Mouse (Mus musculus) spleen, adult 12 weeks (tissue): ENCODE measurements around the gene Pdzd2.

Experiments
- DNase-seq: peaks from one replicate; pipeline ENCODE4 v3.0.0; 2022; ENCODE audit warnings: low spot score

Gene Pdzd2

GRCm38 (mm10) chr15:12732613-12733012 is 7.1 kb downstream of the Pdzd2 start:
- DNase-seq, result no peak

DNA sequence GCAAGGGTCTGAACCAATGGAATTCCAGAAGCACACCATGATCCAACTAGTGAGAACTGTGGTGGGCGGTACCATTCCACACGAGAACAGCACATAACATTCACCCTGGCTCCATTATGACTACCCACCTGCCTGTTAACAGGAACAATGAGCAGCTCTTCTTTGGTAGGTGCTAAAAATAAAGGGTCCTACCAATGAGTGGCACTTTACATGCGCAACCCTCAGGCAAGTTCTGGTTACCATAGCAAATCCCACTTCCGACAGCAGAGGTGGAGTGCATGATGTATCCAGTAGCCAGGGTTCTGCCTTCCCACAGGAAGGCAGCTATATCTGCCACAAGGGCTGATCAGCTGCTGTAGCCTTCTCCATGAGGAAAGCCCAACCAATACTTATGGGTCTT is 11.3 kb downstream of the Pdzd2 start:
- no peak for DNase-seq

DNA sequence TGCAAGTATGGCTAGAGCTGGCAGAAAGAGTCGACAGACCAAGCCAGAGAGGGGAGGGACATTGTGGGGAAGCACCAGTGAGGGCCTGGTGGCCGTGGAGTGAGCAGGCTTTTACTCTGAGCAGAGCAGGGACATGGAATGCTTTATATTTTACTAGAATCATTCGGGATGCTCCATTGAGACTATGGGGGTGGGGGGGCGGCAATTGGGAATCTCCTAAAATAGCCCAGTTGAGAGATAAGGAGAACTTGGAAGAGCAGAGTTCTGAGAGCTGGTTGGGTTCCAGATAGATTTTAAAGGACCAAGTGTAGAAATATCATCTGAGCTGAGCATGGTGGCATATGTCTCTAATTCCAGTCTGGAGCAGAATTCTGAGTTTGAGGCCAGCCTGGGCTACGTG is 14.5 kb downstream of the Pdzd2 start:
- no peak for DNase-seq

DNA sequence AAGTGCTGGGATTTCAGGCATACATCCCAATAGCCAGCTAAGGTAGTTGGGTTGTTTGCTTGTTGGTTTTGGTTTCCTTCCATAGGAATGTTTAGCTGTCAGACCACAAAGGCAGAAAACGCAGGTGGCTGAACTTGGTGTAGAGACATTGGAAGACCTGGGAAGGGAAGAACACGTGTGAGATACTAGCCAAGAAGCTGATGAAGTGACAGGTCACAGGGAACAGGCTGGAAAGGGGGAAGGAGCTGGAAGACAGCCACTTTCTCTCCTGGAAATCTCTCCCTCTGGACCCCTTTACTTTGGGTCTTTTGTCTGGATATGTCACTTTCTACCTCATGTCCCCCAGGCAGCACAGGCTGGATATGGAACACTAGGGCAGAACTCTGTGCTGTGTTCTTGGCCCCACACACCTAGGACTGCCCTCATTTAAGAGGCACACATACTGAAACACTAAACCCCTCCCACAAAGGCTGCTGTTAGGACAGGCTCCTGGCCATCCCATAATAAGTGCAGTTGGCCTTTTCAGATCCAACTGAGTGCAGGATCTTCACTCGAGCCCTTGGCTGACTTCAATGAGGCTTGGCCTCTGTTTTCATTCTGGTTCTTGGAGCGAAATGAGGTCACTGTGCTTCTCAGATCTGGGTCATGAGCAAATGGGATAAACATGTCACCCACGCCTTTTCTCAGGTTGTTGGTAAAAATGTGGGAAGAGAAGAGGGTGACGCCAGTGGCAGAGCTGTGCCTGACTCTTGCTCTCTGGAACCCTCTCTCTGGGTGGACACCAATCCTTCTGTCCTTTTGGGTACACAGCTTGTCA is 17.8 kb downstream of the Pdzd2 start:
- DNase-seq, result no peak

DNA sequence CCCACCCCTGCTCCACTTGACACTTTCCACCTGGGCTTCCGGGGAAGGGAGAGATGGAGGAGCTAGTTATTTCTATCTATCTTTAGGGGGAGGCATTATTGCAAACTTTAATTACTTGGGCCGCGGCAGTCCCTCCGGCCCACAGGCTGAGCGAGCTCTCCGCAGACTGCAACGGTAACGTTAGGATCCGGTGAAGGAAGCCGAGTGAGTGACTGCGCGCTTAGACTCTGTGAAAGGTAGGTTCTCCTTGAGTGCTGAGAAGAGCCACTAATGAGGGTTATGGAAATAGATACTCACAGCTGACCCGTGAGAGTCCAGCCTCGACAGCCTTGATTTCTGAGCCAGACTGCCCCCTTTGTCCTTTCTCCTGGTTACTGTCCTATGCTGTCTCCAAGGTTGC is 20.9 kb downstream of the Pdzd2 start:
- DNase-seq, result no peak

DNA sequence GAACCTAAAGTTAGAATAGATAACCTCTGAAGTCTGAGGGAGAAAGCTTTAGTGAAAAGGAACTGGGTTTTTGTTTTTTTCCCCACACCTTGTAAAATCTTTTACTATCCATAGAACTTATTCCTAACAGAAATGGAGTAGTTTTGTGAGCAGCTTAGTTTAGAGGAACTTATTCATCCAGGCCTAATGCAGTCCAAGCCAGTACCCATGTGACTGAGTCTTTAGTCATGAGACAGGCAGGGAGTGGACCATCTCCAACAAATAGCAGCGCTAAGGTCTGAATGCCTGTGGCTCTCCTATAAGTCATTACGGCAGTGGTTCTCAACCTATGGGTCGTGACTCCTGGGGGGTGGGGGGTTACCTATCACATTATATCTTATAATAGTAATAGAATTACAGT is 22.3 kb downstream of the Pdzd2 start:
- DNase-seq, result no peak

- no peak for DNase-seq
Measured at GRCm38 (mm10) chr15:12716881-12717280, 22.8 kb downstream of the Pdzd2 start.

GRCm38 (mm10) chr15:12714322-12714721 is 25.4 kb downstream of the Pdzd2 start:
- DNase-seq, result no peak

DNA sequence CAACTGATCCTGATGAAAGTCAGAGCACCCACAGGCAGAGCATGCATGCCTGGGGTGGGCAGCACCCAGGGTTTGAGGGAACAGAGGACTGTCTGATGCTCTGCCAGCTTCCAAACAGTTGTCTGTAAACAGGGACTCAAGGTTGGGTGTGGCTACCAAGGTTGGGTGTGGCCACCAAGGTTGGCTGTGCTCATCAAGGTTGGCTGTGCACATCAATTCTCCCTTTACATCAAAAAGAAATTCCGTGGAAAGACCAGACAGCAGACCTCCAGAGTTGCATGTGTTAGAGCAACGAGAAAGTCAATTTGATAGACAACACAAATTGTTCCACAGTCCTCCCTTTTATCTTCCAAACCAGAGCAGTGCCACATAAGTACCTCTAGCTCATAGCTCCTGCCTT is 26.5 kb downstream of the Pdzd2 start:
- no peak for DNase-seq

DNA sequence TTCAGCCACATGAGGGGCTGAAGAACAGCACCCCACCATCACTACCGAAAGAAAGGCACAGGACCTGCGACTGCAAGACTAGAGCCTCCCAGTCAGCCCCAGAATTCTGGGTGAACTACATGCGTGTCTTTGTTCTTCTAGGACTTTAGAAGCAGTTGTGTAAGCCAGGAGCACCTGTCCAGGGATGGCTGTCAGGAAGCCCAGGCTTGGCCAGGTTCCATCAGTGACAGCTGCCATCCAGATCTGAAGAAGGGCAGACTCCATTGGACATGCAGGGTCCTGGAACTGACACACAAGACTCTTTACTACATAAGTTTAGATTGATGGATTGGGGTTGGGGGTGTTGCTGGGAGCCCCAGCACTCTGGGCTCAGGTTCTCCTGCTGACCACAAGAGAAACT is 29.7 kb downstream of the Pdzd2 start:
- no peak for DNase-seq

DNA sequence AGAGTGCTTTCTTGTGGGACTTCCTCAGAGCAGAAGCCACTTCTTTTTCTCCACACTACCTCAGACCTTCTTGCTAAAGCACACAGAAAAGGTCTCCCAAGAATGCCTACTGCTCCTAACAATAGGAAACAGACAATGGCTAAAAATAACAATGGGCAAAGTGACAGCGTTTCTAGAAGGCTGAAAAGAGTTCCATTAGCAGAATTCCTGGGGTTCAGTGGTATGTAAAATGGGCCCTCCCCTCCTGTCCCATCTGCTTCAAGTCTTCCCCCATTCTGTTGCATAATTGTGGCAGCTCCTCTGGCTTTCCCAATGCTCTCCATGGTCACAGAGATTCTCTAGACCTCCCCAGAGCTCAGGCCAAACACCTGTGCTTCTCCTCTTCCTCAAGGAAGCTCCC is 31.4 kb downstream of the Pdzd2 start:
- DNase-seq, result no peak

GRCm38 (mm10) chr15:12706902-12707301 is 32.8 kb downstream of the Pdzd2 start:
- no peak for DNase-seq

- no peak for DNase-seq
Measured at GRCm38 (mm10) chr15:12700367-12700766, 39.4 kb downstream of the Pdzd2 start.

DNA sequence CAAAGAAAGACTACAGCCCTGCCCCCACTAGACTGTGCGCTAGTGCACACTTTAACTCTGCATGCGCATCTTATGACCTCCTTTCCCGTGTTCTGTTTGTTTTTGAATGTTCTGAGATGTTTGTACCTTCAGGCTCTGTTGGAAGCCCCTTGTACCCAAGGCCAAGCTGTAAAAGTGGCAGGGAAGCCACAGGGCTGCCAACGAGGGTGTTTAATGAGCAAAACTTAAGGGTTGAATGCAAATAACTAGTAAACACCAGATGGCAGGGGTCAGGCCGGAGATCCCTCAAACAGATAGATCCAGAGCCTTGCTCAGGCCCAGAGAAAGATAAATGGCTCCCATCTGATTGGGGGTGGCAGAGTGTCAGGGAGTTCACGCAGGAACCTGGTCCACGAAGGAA is 42.0 kb downstream of the Pdzd2 start:
- DNase-seq, result no peak

GRCm38 (mm10) chr15:12696889-12697288 is 42.8 kb downstream of the Pdzd2 start:
- DNase-seq, result no peak

DNA sequence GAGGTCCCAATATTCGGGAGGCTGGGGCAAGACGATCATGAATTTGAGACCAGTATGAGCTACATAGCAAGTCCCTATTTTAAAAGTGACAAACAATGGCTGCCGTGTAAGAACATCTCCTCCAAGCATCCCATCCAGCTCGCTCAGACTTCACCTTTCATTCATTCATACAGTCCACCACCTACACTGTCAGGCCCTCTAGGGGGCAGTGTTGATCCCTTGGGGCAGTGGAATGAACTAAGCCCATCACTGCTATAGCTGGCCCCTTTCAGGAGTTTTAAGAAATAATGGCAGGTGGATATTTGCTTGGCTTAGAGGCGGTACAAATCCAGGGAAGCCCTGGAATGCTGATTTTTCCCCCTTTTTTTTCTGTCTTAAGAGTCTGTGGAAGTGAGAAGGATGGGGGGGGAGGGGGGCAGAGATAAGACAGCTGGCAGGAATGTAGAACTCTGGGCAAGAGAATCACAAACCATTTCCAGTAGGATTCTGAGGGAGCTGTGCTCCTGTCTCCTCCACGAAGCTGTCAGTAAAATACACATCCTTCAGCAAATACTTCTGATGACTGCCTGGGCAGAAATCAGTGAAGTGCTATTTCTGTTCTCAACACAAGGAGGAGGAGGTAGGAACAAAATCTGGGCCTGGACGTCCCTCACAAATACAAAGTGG is 49.9 kb downstream of the Pdzd2 start:
- no peak for DNase-seq

DNA sequence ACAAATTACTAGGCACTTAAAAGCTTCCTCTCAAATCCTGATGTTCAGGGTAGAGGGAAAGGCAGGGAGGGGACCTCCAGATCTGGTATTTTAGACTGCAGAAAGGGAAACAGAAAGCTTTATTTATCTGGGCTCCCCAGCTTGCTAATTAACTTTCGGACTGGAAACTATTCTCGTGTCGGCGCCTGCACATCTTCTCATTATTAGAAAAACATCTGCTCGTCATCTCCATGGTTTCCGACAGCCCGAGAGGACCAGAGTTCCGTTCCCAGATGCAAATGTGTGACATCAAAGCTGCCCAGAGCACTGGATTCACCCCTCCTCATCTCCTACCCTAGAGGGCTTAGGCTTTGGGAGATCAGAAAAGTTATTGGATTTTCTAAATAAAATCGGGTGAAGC is 57.2 kb downstream of the Pdzd2 start:
- DNase-seq, result no peak

DNA sequence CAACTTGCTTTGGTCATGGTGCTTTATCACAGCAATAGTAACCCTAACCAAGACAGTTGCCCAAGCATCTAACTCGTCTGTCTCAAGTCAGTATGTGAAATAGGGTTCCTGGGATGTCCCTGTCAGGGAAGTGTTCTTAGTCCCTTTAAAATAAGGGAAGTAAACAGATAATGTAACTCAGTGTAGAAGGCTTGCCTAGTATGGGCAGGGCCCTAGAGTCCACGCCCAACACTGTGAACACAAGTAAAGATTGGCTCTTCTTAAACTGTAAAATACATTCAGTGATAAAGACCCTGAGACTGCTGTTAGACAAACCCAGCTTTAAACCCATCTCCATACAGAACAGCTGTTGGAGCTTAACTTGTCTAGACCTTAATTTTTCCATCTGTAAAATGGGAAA is 57.8 kb downstream of the Pdzd2 start:
- no peak for DNase-seq

GRCm38 (mm10) chr15:12680750-12681149 is 59.0 kb downstream of the Pdzd2 start:
- DNase-seq, result no peak

GRCm38 (mm10) chr15:12679996-12680395 is 59.7 kb downstream of the Pdzd2 start:
- DNase-seq, result no peak

DNA sequence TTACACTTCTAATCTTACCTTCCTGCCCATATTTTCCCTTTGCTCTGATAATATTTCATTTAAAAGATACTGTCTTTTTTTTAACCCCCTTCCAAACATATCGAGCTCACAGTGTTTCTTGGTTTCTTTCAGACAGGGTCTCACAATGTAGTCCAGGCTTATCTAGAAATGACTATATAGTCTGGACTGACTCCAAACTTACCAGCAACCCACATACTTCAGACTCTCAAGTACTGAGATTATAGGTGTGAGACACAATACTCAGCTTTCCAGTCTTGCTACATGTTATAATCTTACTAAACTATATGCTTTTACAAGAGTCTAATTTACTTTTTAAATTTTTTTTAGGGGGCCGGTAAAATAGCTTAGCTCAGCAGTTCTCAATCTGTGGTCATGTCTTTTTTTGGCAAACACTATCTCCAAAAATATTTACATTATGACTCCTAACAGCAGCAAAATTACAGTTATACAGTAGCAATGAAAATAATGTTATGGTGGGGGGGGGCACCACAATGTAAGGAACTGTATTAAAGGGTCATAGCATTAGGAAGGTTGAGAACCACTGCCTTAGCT is 61.1 kb downstream of the Pdzd2 start:
- no peak for DNase-seq

- DNase-seq, result no peak
Measured at GRCm38 (mm10) chr15:12675366-12675765, 64.4 kb downstream of the Pdzd2 start.

- no peak for DNase-seq
Measured at GRCm38 (mm10) chr15:12674026-12674425, 65.7 kb downstream of the Pdzd2 start.
